Mouse (Mus musculus) hindbrain, embryonic 13.5 days (tissue): ENCODE measurements around the gene Sirt4. TPM values are rescaled to one million over a fixed set of nuclear protein-coding genes. Genes with fewer than 3 reads are reported as not detected.

Source experiments
- ATAC-seq: fragments of 200-750 bp; cut with Nextera tagmentation; 2 replicates; pipeline ENCODE4 v1.8.0; 2017; ENCODE audit warnings: moderate TSS enrichment; ENCODE audit not compliant: low FRiP score
- H3K27ac ChIP-seq: fragments of 300-500 bp; sonication (generic); 2 replicates; pipeline ENCODE4 v1.5.1; 2015; ENCODE audit warnings: inconsistent platforms, mild to moderate bottlenecking, moderate library complexity
- H3K27me3 ChIP-seq: fragments of 300-500 bp; sonication (generic); 2 replicates; pipeline ENCODE4 v1.6.1; 2015; ENCODE audit warnings: mild to moderate bottlenecking, inconsistent platforms
- H3K36me3 ChIP-seq: fragments of 300-500 bp; sonication (generic); 2 replicates; pipeline ENCODE4 v1.6.1; 2015; ENCODE audit warnings: mild to moderate bottlenecking, inconsistent platforms
- H3K4me1 ChIP-seq: fragments of 300-500 bp; sonication (generic); replicated peaks from 2 replicates; pipeline ENCODE4 v1.6.1; 2015; ENCODE audit warnings: inconsistent platforms
- H3K4me2 ChIP-seq: fragments of 300-500 bp; sonication (generic); 2 replicates; pipeline ENCODE4 v1.6.1; 2015; ENCODE audit warnings: inconsistent platforms, mild to moderate bottlenecking, moderate library complexity
- H3K4me3 ChIP-seq: fragments of 300-500 bp; sonication (generic); 2 replicates; pipeline ENCODE4 v1.5.1; 2015; ENCODE audit warnings: mild to moderate bottlenecking, inconsistent platforms
- H3K9ac ChIP-seq: fragments of 300-500 bp; sonication (generic); 2 replicates; pipeline ENCODE4 v1.6.1; 2015; ENCODE audit warnings: mild to moderate bottlenecking, inconsistent platforms
- H3K9me3 ChIP-seq: fragments of 300-500 bp; sonication (generic); 2 replicates; pipeline ENCODE4 v1.6.1; 2016; ENCODE audit warnings: inconsistent platforms
- WGBS: fragments of 180-500 bp; shearing (Covaris S2); methylation state at CpG from one replicate; pipeline ENCODE4 v1.1.7; 2015; 5-methylcytosine and 5-hydroxymethylcytosine counted together
- polyA plus RNA-seq: library from polyadenylated mRNA; unstranded; fragments of >200 nt; fragmentation: Nextera tagmentation; extraction: Ambion mirVana; gene quantifications from 2 replicates; pipeline ENCODE4 v1.2.1, GENCODE M21; 2015

Sirt4 gene
- 30.0 TPM in 2 replicates for polyA plus RNA-seq

DNA sequence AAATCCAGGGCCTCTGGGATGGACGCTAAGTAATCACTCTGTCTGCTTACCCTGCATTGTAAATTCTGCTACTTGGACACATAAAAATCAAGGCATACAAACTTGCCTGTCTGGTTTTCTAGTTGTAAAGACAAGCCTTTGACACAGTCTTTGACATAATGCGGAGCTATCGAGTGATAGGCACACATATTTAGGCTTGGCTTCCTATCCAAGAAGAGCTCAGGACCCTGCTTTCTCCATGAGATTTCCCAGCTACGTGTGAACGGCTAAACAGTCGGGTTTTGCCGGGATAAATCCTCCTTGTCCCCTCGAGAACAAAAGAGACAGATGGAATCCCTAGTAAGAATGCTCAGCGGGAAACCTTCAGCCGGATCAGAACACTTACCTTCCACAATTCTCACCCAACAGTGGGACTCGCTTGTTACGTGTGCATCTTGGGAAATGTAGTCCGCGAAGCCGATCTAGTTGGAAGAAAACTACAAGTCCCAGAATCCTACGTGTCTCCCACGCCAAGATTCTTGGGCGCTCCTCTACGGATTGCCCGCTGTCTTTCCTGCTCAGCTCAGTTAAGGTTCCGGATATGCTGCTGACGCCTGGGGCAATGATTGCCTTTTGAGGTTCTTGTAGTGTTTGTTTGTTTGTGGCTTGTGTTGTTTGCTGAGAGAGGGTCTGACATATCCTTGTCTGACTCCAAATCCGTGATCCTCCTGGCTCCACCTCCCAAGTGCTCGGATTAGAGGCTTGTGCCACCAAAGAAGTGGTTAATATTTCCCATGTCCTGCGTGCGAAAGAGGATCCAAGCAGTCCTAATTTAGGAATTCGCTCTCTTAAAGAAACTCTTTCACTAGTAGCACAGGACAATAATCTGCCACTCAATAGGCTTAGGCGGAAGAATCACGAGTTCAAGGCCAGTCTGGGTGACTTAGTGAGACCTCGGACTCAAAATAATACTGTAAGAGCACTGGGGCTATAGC, at the start of gene Sirt4:
Sirt4 (minus strand) TSS at position 779 of the 974 bp plus-strand sequence.
- H3K4me3 ChIP-seq, result peak within 1 kb of the TSS; percentile 47
- H3K36me3 ChIP-seq, result 0 out of 2 replicates have a peak, but pooled peaks cover 2% of the 10 kb centered on the region
- H3K9me3 ChIP-seq, result no peaks in the 10 kb centered on the region
- H3K4me2 ChIP-seq, result peak within 1 kb of the TSS; percentile 62
- H3K9ac ChIP-seq, result peak within 1 kb of the TSS; percentile 74
- H3K27ac ChIP-seq, result peak within 1 kb of the TSS; percentile 84
- peak; percentile 87 for ATAC-seq
- WGBS, result 9% methylated on average over 30 of the region's 30 CpGs
- H3K27me3 ChIP-seq, result peaks cover 26% of the 10 kb centered on the region
- peaks cover 35% of the 10 kb centered on the region for H3K4me1 ChIP-seq

DNA sequence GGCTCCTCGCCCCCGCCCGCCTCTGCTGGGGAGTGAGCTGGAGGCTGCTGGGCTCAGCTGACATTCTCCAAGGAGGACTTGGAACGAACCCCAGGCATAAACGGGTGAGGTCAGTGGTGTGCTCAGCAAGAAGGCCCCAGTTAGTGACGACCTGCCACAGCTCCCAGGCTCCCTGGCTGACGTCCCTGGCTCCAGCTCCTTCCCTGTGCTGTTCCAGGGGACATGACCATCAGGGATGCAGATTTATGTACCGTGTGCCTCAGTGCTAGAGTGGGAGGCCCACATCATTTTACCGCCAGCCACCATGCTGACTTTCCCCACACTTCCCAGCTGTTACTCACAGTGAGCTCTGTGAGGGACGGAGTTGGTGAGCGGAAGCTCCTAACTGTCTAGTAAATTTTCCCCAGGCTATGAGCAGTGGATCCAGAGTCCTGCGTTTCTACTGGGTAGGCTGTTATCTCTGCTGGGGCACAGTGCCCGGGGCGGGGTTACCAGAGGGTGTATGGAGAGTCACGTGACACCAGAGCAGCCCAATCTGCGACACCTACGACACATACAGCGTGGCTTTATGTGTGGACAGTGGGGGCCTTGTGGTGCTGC, 47.2 kb upstream of the Sirt4 start:
- ATAC-seq, result peak; percentile 50
- Histone ChIP-seq H3K4me2 (no peak overlapping the region), H3K27ac (peak overlapping the region; percentile 69), H3K27me3 (no peaks in the 10 kb centered on the region), H3K9ac (peak overlapping the region; percentile 60), H3K4me1 (peaks cover 64% of the 10 kb centered on the region), H3K4me3 (no peak overlapping the region), H3K9me3 (no peaks in the 10 kb centered on the region), H3K36me3 (no peaks in the 10 kb centered on the region)
- 56% methylated on average over 18 of the region's 18 CpGs for WGBS

DNA sequence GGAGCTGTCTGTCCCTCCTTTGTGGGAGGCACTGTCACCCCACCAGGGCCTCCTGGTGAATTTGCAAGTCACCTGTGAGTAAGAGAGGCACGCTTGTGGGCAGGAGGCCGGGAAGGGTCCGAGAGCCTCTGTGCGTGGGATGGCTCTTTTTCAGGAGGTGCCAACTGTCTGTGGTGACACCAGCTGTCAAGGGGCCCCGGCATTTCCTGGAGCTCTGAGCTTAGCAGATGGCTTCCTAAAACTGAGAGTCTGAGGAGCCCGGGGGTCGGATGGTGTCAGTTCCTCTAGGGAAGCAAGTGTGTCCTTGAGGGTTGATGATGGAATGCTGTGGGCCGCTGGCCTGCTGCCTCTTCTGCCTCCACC, 45.9 kb upstream of the Sirt4 start:
- peak overlapping the region; percentile 60; the same call in 1 of the 2 replicates for H3K9ac ChIP-seq
- WGBS, result 75% methylated on average over 8 of the region's 8 CpGs
- H3K4me1 ChIP-seq, result peaks cover 66% of the 10 kb centered on the region
- ATAC-seq, result no peak
- H3K27ac ChIP-seq, result peak overlapping the region; percentile 46
- H3K9me3 ChIP-seq, result no peaks in the 10 kb centered on the region
- no peak overlapping the region for H3K4me3 ChIP-seq
- no peak overlapping the region for H3K4me2 ChIP-seq
- H3K36me3 ChIP-seq, result no peaks in the 10 kb centered on the region
- no peaks in the 10 kb centered on the region for H3K27me3 ChIP-seq

DNA sequence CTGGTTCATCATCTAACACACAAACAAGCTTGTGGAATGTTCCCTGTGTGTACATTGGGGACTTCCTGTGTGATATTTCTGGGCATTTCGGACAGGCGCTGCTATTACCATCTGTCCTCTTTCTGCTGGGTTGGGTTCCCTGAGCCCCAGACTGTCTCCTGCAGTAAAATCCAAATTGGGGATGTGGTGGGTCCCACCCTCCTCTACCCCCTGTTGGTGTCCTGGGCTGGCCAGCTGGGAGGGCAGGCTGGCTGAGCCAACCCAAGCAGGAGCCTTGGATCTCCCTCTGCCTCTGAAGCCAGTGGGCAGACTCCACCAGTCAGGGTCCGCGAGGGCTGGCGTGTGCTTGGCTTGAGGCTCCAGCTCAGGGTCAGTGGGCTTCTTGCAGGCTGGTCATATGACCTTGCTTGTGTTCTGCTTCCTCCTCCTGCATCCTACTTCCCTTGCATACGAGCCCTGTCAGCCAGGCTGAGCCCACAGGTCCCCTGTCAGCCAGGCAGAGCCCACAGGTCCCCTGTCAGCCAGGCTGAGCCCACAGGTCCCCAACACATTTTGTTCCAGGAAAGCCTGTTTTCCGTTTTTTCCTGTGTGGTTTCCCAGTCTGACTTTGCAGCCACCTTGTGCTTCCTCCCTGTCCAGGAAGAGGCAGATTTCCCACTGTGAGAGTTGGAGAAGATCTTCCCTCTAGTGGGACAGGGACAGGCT, 45.4 kb upstream of the Sirt4 start:
- peaks cover 62% of the 10 kb centered on the region for H3K4me1 ChIP-seq
- no peaks in the 10 kb centered on the region for H3K27me3 ChIP-seq
- H3K27ac ChIP-seq, result peak overlapping the region; percentile 46
- no peak overlapping the region for H3K4me2 ChIP-seq
- no peaks in the 10 kb centered on the region for H3K36me3 ChIP-seq
- 74% methylated on average over 7 of the region's 7 CpGs for WGBS
- ATAC-seq, result no peak
- H3K9ac ChIP-seq, result 0 out of 2 replicates have a peak overlapping the region, but pooled peaks have one; percentile 15
- H3K9me3 ChIP-seq, result no peaks in the 10 kb centered on the region
- H3K4me3 ChIP-seq, result no peak overlapping the region

DNA sequence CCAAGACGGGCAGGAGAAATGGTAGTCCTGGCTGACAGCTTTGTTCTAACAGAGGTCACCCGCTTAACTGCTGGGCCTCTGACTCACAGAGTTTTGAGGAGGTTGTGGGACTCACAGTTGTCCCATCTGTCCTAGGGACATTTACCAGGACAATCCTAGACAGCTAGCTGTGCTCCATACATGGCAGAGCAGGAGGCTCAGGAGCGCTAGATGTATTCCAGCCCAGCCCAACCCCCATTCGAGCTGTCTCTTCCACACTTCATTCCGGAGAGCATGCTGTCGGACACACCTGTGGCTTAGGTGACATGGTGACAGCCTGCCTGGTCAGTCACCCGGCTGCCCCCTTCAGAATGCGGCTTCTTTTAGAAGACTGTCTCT, 44.8 kb upstream of the Sirt4 start:
- ATAC-seq, result no peak
- Histone ChIP-seq H3K9me3 (no peaks in the 10 kb centered on the region), H3K36me3 (no peaks in the 10 kb centered on the region), H3K4me3 (no peak overlapping the region), H3K4me2 (no peak overlapping the region), H3K27ac (peak overlapping the region; percentile 46; the same call in 1 of the 2 replicates), H3K27me3 (no peaks in the 10 kb centered on the region), H3K4me1 (peaks cover 62% of the 10 kb centered on the region), H3K9ac (0 out of 2 replicates have a peak overlapping the region, but pooled peaks have one; percentile 15)
- 82% methylated on average over 8 of the region's 8 CpGs for WGBS

DNA sequence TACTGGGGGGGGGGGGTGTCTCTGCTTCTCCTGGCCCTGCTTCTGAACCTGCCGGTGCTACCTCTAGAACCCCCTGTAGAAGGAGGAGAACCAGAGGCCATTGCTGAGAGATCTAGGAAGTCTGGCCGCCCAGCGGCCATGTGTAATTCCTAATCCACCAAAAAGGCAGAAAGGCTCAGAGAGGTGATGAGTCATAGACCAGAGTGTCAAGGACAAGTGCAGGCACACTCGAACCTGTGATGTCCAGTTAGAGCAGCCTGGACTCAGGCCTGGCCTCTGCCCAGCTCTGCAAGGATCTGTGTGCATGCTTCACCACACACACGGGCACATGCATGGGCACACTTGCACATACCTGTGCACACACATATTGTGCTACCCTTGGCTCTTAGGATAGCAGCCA, 43.6 kb upstream of the Sirt4 start:
- H3K36me3 ChIP-seq, result no peaks in the 10 kb centered on the region
- no peak overlapping the region for H3K9ac ChIP-seq
- WGBS, result 88% methylated on average over 5 of the region's 5 CpGs
- ATAC-seq, result no peak
- H3K27me3 ChIP-seq, result no peaks in the 10 kb centered on the region
- peaks cover 60% of the 10 kb centered on the region for H3K4me1 ChIP-seq
- H3K4me3 ChIP-seq, result no peak overlapping the region
- no peak overlapping the region for H3K27ac ChIP-seq
- no peaks in the 10 kb centered on the region for H3K9me3 ChIP-seq
- no peak overlapping the region for H3K4me2 ChIP-seq

DNA sequence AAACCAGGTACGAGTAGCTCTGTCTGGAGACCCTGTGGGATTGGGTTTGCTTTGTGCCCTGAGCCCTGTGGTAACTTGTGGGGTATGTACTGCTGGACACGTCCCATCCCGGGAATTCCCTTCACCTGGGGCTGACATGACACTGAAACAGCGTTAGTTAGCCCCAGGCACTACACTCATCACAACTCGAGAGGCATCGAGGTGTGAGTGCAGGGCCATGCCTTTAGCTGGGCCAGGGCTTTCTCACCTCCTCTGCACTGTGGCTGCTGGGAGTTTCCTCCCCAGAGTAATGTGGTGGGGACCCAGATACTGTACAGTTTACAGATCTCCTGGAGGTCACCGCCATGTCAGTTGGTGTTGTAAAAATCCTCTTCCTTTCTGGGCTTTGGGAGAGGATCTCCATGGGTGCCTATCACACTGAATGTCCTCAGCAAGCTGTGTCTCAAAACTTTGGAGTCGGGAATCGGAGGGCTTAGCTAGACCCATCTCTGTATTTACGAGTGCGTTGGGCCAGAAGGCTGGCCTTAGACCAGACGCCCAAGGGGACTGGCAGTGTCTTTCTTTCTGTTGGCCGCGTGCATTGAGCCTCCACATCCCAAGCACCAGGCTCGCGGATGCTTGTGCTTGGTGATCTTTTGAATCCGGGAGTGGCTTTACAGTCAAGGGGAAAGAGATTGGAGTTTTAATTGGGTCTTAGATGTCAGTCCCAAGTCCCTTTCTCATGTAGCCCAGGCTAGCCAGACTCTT, 42.1 kb upstream of the Sirt4 start:
- Histone ChIP-seq H3K9me3 (no peaks in the 10 kb centered on the region), H3K27ac (no peak overlapping the region), H3K4me3 (no peak overlapping the region), H3K9ac (no peak overlapping the region), H3K4me1 (peaks cover 47% of the 10 kb centered on the region), H3K36me3 (no peaks in the 10 kb centered on the region), H3K27me3 (no peaks in the 10 kb centered on the region), H3K4me2 (no peak overlapping the region)
- WGBS, result 89% methylated on average over 17 of the region's 17 CpGs
- no peak for ATAC-seq

DNA sequence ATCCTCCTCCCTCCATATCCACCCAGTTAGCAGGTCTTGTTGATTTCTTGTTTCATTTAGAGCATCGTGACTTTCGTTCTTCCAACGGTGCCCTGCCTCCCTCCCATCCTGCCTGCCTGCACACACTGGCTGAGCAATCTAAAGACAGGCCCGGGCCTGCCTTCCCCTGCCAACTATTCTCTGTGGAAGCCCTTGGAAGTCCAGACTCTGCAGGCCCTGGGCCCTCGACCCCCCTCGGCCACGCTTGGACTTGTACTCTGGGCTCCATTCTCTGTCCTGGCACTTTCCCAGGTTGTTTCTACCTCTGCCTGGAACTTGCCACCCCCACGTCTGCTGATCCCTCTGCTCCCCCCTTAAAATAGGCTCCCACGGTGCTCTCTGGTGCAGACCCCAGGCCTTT, 41.4 kb upstream of the Sirt4 start:
- Histone ChIP-seq H3K27ac (no peak overlapping the region), H3K9me3 (no peaks in the 10 kb centered on the region), H3K4me2 (no peak overlapping the region), H3K4me1 (peaks cover 40% of the 10 kb centered on the region), H3K4me3 (no peak overlapping the region), H3K36me3 (0 out of 2 replicates have a peak, but pooled peaks cover under 1% of the 10 kb centered on the region), H3K9ac (peak overlapping the region; percentile 43; the same call in 1 of the 2 replicates), H3K27me3 (no peaks in the 10 kb centered on the region)
- ATAC-seq, result no peak
- 90% methylated on average over 9 of the region's 9 CpGs for WGBS

DNA sequence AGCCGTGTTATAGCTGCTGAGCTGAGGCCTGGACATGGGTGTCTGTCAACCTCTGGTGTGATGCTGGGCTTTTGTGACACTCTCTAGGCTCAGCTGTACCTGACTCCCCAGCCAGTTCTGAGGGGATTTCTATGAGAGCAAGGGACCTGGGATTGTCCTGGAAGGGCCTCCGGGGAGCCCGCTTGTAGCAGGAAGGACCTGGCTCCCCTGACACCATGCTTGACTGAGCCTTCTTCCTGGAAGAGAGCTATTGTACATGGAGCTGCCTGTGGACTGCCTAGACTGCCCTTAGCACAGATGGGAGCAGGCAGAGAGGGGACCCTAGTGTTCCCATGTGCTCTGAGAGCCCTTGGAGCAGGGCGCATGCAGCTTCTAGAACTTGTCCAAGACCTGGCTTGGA, 40.9 kb upstream of the Sirt4 start:
- no peak for ATAC-seq

DNA sequence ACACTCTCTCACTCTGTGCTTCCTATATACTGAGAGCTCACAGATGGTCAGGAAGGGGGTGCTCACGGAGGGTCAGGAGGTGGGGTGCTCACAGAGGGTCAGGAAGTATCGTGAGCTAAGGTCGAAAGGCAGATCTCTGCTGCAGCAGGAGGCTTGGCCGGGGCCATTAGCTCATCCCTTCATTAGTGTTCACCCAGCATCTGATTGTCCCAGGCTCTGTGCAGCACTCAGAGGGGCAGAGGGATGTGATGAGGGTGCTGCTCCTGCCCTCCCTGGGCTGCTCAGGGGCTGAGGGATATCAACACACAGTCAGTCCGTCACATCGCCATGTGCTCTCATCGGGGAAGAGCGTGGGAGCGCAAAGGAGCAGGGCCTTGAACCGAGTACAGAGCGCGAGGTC, 39.9 kb upstream of the Sirt4 start:
- H3K9me3 ChIP-seq, result no peaks in the 10 kb centered on the region
- WGBS, result 53% methylated on average over 12 of the region's 12 CpGs
- H3K4me1 ChIP-seq, result peaks cover 29% of the 10 kb centered on the region
- H3K4me3 ChIP-seq, result no peak overlapping the region
- H3K9ac ChIP-seq, result peak overlapping the region; percentile 43
- ATAC-seq, result no peak
- 0 out of 2 replicates have a peak overlapping the region, but pooled peaks have one; percentile 30 for H3K27ac ChIP-seq
- H3K36me3 ChIP-seq, result peaks cover 3% of the 10 kb centered on the region; the same call in 1 of the 2 replicates
- no peaks in the 10 kb centered on the region for H3K27me3 ChIP-seq
- H3K4me2 ChIP-seq, result no peak overlapping the region

More for the DNA sequence above, 40.9 kb upstream of the Sirt4 start:
- Histone ChIP-seq H3K36me3 (peaks cover 3% of the 10 kb centered on the region; the same call in 1 of the 2 replicates), H3K4me3 (no peak overlapping the region), H3K4me1 (peaks cover 35% of the 10 kb centered on the region), H3K27me3 (no peaks in the 10 kb centered on the region), H3K4me2 (no peak overlapping the region), H3K9me3 (no peaks in the 10 kb centered on the region), H3K9ac (peak overlapping the region; percentile 43; the same call in 1 of the 2 replicates), H3K27ac (no peak overlapping the region; the same call in 1 of the 2 replicates)
- 86% methylated on average over 4 of the region's 4 CpGs for WGBS

DNA sequence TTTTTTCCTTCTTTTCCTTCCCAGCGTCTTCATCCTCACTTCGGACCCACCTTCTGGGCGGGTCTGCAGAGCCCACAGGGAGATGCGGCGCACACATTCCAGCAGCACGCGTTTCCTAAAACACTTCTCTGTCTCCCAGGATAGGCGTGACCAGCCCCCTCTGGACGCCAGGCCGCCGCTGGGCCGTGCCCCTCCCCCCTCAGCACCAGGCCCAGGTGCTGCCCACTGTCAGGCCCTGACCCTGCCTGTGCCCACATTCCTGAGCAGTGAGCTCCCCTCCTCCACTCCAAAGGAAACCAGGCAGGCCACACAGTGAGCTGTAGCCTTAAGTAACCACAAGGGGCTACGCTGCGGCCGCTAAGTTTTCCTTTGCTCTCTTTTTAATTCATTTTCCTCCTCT, 39.4 kb upstream of the Sirt4 start:
- Histone ChIP-seq H3K4me2 (peak overlapping the region; percentile 17; the same call in 1 of the 2 replicates), H3K36me3 (peaks cover 3% of the 10 kb centered on the region; the same call in 1 of the 2 replicates), H3K4me3 (no peak overlapping the region), H3K27ac (0 out of 2 replicates have a peak overlapping the region, but pooled peaks have one; percentile 30), H3K9ac (peak overlapping the region; percentile 43), H3K4me1 (peaks cover 26% of the 10 kb centered on the region), H3K27me3 (no peaks in the 10 kb centered on the region), H3K9me3 (no peaks in the 10 kb centered on the region)
- no peak for ATAC-seq
- 7% methylated on average over 15 of the region's 15 CpGs for WGBS
